Mouse (Mus musculus): ENCODE results near the gene Col28a1.
"Not testable (repeated sequence)": the region's sequence is repeated elsewhere in the genome, so short reads cannot be mapped to it uniquely, and the experiment has no call there.

The Col28a1 gene

DNA sequence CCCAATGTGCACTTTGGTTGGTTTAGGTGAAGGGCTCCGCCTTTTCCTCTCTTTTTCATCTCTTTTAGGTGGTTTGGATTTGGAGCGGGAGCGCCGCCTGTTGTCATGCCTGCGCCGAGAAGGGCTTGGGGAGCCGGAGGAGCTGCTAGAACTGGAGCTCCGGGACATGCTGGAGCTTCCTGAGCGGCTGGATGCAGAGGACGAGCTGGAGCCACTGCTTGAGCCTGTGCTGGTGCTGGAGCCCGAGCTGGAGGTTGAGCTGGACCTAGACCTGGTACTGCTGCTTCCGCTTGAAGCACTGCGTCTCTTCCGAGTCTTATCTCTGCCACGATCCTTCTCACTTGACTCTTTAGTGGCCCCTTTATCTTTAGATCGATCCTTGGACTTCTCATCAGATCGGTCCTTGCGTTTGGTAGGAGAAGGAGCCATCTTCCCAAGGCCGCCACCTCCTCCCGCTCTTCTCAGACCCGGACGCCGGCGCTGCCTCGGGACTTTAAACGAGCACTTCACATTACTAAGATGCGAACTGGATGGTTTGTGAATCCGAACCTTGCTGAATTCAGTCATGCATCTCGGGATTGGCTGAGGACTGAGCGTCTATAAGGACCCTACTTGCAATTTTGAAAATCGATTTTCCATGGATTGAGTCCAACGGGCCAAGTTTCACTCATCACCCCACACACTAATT, 209.3 kb downstream of the Col28a1 start:
- not testable (repeated sequence) for DNase-seq

DNA sequence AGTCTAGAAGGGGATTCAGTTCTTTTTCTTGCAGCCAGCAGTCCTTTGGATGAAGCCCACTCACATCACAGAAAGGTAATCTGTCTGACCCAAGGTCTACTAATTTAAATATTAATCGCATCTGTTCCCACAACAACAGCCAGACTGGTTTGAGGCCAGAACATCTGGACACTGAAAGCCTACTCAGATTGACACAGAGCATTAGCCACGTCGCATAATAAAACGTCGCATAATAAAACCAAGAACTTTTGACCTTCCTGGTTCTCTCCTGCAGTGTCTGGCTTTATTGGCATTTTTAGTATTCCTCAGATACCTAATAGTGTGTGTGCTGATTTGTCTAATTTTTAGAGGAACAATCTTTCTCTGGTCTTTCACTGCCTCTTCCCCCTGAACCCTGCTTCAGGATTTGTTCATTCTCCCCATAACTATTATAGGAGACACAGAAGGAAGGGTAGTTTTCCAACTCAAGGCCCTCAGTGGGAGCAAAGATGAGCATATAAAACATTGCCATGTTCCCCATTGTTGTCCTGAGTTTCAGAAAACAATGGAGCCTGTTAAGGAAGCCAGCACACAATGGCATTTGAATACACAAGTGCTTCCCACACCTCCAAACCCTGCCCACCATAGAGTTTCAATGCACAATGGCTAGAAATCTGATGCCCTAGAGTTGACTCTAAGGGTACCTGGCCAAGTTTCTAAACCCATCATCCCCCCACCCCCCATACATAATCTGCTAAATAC, 221.2 kb downstream of the Col28a1 start:
- DNase-seq = no peak

- DNase-seq = no peak
These were observed 223.0 kb downstream of the Col28a1 start for GRCm38 (mm10) chr6:7969376-7969775.

- DNase-seq = no peak
These were observed 226.4 kb downstream of the Col28a1 start for GRCm38 (mm10) chr6:7965833-7966522.

DNA sequence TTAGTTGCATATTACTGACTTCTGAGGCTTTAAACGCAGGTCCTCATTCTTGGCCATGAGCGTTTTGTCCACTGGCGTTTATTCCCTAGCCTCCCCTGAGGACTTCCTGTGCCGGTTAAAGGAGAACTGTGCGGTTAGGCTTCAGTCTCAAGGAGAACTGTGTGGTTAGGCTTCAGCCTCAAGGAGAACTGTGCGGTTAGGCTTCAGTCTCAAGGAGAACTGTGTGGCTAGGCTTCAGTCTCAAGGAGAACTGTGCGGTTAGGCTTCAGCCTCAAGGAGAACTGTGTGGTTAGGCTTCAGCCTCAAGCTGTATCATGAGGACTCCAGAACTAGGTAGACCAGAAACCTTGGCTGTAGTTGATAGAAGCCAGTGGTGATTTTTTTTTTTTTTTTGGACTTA, 229.7 kb downstream of the Col28a1 start:
- no peak for DNase-seq

- no peak for DNase-seq
These were observed 240.2 kb downstream of the Col28a1 start for GRCm38 (mm10) chr6:7952208-7952607.

GRCm38 (mm10) chr6:7951778-7952177, 240.6 kb downstream of the Col28a1 start:
- no peak for DNase-seq

Data from B cell, adult 2 months (primary cell).